Mouse (Mus musculus): ENCODE measurements around the gene Cx3cr1.

The Cx3cr1 gene

GRCm38 (mm10) chr9:119894339-119895009 is 175.2 kb downstream of the Cx3cr1 start, which contains the start of gene Wdr48:
Gene Wdr48 (plus strand): TSS chr9:119894878.
- in situ Hi-C loops (cut with MboI, MseI): no loop called here

GRCm38 (mm10) chr9:119893881-119894280 is 175.8 kb downstream of the Cx3cr1 start:
- in situ Hi-C loops (cut with MboI, MseI): no loop called here

- in situ Hi-C loops (cut with MboI, MseI): no loop called here
These were observed 179.0 kb downstream of the Cx3cr1 start for GRCm38 (mm10) chr9:119890692-119891091.

- in situ Hi-C loops (cut with MboI, MseI): loop anchor here (5.0 kb wide), 2 partner anchors 92 to 247 kb away; no protein-coding TSS in a partner anchor
These were observed 180.2 kb downstream of the Cx3cr1 start for GRCm38 (mm10) chr9:119889446-119889845.

GRCm38 (mm10) chr9:119888843-119889246 is 180.8 kb downstream of the Cx3cr1 start:
- in situ Hi-C loops (cut with MboI, MseI): loop anchor here (5.0 kb wide), 2 partner anchors 92 to 247 kb away; no protein-coding TSS in a partner anchor

- in situ Hi-C loops (cut with MboI, MseI): loop anchor here (5.0 kb wide), 2 partner anchors 90 to 245 kb away; no protein-coding TSS in a partner anchor
These were observed 182.4 kb downstream of the Cx3cr1 start for GRCm38 (mm10) chr9:119887144-119887901.

- in situ Hi-C loops (cut with MboI, MseI): no loop called here
These were observed 215.5 kb downstream of the Cx3cr1 start for GRCm38 (mm10) chr9:119854170-119854569.

- in situ Hi-C loops (cut with MboI, MseI): no loop called here
These were observed 216.4 kb downstream of the Cx3cr1 start for GRCm38 (mm10) chr9:119853071-119853846.

GRCm38 (mm10) chr9:119852347-119853030 is 217.2 kb downstream of the Cx3cr1 start:
- in situ Hi-C loops (cut with MboI, MseI): no loop called here

Data from T-helper 1 cell (primary cell).